Mouse (Mus musculus) olfactory bulb, adult 2 months (tissue): ENCODE data around the gene Nf2.

ENCODE experiments used
- CTCF ChIP-seq: fragments of 200-500 bp; IDR thresholded peaks from 2 replicates; pipeline ENCODE4 v1.5.1; 2012; ENCODE audit warnings: low read depth, mild to moderate bottlenecking, low read length, moderate library complexity; ENCODE audit not compliant: insufficient read depth
- POLR2A ChIP-seq: fragments of 200-500 bp; IDR thresholded peaks from 2 replicates; pipeline ENCODE4 v1.6.1; 2012; ENCODE audit warnings: mild to moderate bottlenecking, low read depth, low read length, moderate library complexity; ENCODE audit not compliant: insufficient read depth

- TF ChIP-seq POLR2A (no peak), CTCF (no peak)
These were observed 94.5 kb downstream of the Nf2 start for GRCm38 (mm10) chr11:4754867-4755266.
